Mouse (Mus musculus): Measurements from ENCODE around the gene Frmpd3.

Frmpd3 gene

GRCm38 (mm10) chrX:140456751-140457491, 114.9 kb downstream of the Frmpd3 start:
- DNase-seq = no peak

- no peak for DNase-seq
These were observed 115.4 kb downstream of the Frmpd3 start for GRCm38 (mm10) chrX:140457502-140457901.

- no peak for DNase-seq
These were observed 136.2 kb downstream of the Frmpd3 start for GRCm38 (mm10) chrX:140478231-140478630.

GRCm38 (mm10) chrX:140479171-140479570, 137.1 kb downstream of the Frmpd3 start:
- DNase-seq = peak; percentile 55

Data from thymus, postnatal 25 days (tissue).